Mouse (Mus musculus) megakaryocyte, embryonic 14.5 days (primary cell): ENCODE data around the gene Cables2.

Source experiments
- FLI1 ChIP-seq: IDR thresholded peaks from 2 replicates; pipeline ENCODE4 v1.6.1; 2012; ENCODE audit warnings: low read length, inconsistent platforms, mixed read lengths
- GATA1 ChIP-seq: IDR thresholded peaks from 3 replicates; pipeline ENCODE4 v1.6.1; 2012; ENCODE audit warnings: mixed read lengths, low read length, inconsistent platforms, borderline replicate concordance

- TF ChIP-seq GATA1 (no peak), FLI1 (no peak)
These were observed 38.9 kb downstream of the Cables2 start for GRCm38 (mm10) chr2:180234353-180234752.
